Mouse (Mus musculus) olfactory bulb, adult 2 months (tissue): ENCODE measurements at regions not wholly inside any gene's neighbourhood (a gene's known extent, or its start where the extent isn't known, plus 50 kb on each side); places are given as distances from the start of the nearest gene placed in this dataset.

ENCODE experiments used
- CTCF ChIP-seq: fragments of 200-500 bp; IDR thresholded peaks from 2 replicates; pipeline ENCODE4 v1.5.1; 2012; ENCODE audit warnings: low read depth, mild to moderate bottlenecking, low read length, moderate library complexity; ENCODE audit not compliant: insufficient read depth
- POLR2A ChIP-seq: fragments of 200-500 bp; IDR thresholded peaks from 2 replicates; pipeline ENCODE4 v1.6.1; 2012; ENCODE audit warnings: mild to moderate bottlenecking, low read depth, low read length, moderate library complexity; ENCODE audit not compliant: insufficient read depth

- TF ChIP-seq CTCF (no peak), POLR2A (no peak)
These were observed 187.7 kb upstream of the Spdye4c start for GRCm38 (mm10) chr2:128403143-128403935.
